Mouse (Mus musculus) NIH3T3 (cell line): ENCODE measurements around the gene Lrig1.
"Not testable (repeated sequence)": the region's sequence is repeated elsewhere in the genome, so short reads cannot be mapped to it uniquely, and the experiment has no call there.

Source experiments
- DNase-seq: peaks from one replicate; pipeline ENCODE4 v3.0.0-alpha.2; 2012; ENCODE audit warnings: low read depth

Lrig1 gene

GRCm38 (mm10) chr6:94575526-94576166 lies 124.3 kb downstream of the Lrig1 start:
- DNase-seq: no peak

GRCm38 (mm10) chr6:94568040-94568439 lies 131.9 kb downstream of the Lrig1 start:
- no peak for DNase-seq

- no peak for DNase-seq
These were observed 134.2 kb downstream of the Lrig1 start for GRCm38 (mm10) chr6:94565766-94566165.

- DNase-seq: no peak
These were observed 136.6 kb downstream of the Lrig1 start for GRCm38 (mm10) chr6:94563203-94563940.

- peak; percentile 50 for DNase-seq
These were observed 138.6 kb downstream of the Lrig1 start for GRCm38 (mm10) chr6:94561346-94561745.

- no peak for DNase-seq
These were observed 139.1 kb downstream of the Lrig1 start for GRCm38 (mm10) chr6:94560896-94561295.

GRCm38 (mm10) chr6:94558603-94559002 lies 141.4 kb downstream of the Lrig1 start:
- DNase-seq: not testable (repeated sequence)
